Mouse (Mus musculus) retina, adult 2 months (tissue): ENCODE results near the gene Stat5b.

ENCODE experiments used
- DNase-seq: peaks from one replicate; pipeline ENCODE4 v3.0.0-alpha.2; 2012; ENCODE audit warnings: low read depth, low spot score

Stat5b gene

GRCm38 (mm10) chr11:100850038-100850777 is at the start of gene Stat5b:
Gene Stat5b, minus strand, starts transcription at chr11:100850724.
- no peak for DNase-seq

GRCm38 (mm10) chr11:100898441-100899199 is 48.1 kb upstream of the Stat5b start:
- no peak for DNase-seq

GRCm38 (mm10) chr11:100897294-100898231 is 47.0 kb upstream of the Stat5b start:
- DNase-seq: no peak

GRCm38 (mm10) chr11:100896078-100896477 is 45.6 kb upstream of the Stat5b start:
- DNase-seq: no peak

- no peak for DNase-seq
Observed at GRCm38 (mm10) chr11:100894146-100894918, 43.8 kb upstream of the Stat5b start.

- DNase-seq: peak; percentile 76
Observed at GRCm38 (mm10) chr11:100893482-100893881, 43.0 kb upstream of the Stat5b start.

GRCm38 (mm10) chr11:100892435-100892834 is 41.9 kb upstream of the Stat5b start:
- no peak for DNase-seq

- DNase-seq: no peak
Observed at GRCm38 (mm10) chr11:100891256-100892123, 41.0 kb upstream of the Stat5b start.

GRCm38 (mm10) chr11:100890481-100890880 is 40.0 kb upstream of the Stat5b start:
- DNase-seq: no peak

- no peak for DNase-seq
Observed at GRCm38 (mm10) chr11:100888348-100888820, 37.9 kb upstream of the Stat5b start.

- no peak for DNase-seq
Observed at GRCm38 (mm10) chr11:100887764-100888163, 37.2 kb upstream of the Stat5b start.

GRCm38 (mm10) chr11:100887236-100887635 is 36.7 kb upstream of the Stat5b start:
- DNase-seq: no peak

- no peak for DNase-seq
Observed at GRCm38 (mm10) chr11:100886188-100886740, 35.7 kb upstream of the Stat5b start.

- DNase-seq: no peak
Observed at GRCm38 (mm10) chr11:100885472-100885871, 34.9 kb upstream of the Stat5b start.

- no peak for DNase-seq
Observed at GRCm38 (mm10) chr11:100883640-100884039, 33.1 kb upstream of the Stat5b start.

- no peak for DNase-seq
Observed at GRCm38 (mm10) chr11:100879321-100880078, 29.0 kb upstream of the Stat5b start.

GRCm38 (mm10) chr11:100875761-100876160 is 25.2 kb upstream of the Stat5b start:
- DNase-seq: no peak

GRCm38 (mm10) chr11:100870968-100871350 is 20.4 kb upstream of the Stat5b start:
- DNase-seq: no peak
